13 mouse cellular contexts compared by ENCODE assay signal in genomic region chr7:34986575-34987150, GRCm38 (mm10).
DNase-seq lines count a peak whose midpoint lies in the region; ATAC-seq and TF ChIP-seq lines count a peak whose summit lies in the region.
"Had no signal": no experiment of that assay in that cellular context is flagged by ENCODE, and none has a peak within 500 bp of the region (broad histone marks: within the 10 kb centered on the region; RNA-seq: fewer than 3 reads in every experiment).

No protein-coding gene starts in this region.

- no peaks in the 10 kb centered on the region for H3K27me3 ChIP-seq in forebrain, embryonic 11.5 days (ENCODE audit: control insufficient read depth, insufficient read depth, low read length)
- no peaks in the 10 kb centered on the region for H3K27me3 ChIP-seq in forebrain, embryonic 13.5 days
- no peaks in the 10 kb centered on the region for H3K27me3 ChIP-seq in midbrain, embryonic 10.5 days (ENCODE audit: low read depth, poor library complexity, severe bottlenecking)

- no peaks in the 10 kb centered on the region for H3K9me3 ChIP-seq in forebrain, embryonic 11.5 days (ENCODE audit: control insufficient read depth, low read length)
- peaks cover 4% of the 10 kb centered on the region; the same call in 1 of the 2 replicates for H3K9me3 ChIP-seq in forebrain, embryonic 13.5 days (replicated peaks)
- no peaks in the 10 kb centered on the region for H3K9me3 ChIP-seq in midbrain, embryonic 10.5 days (replicated peaks)

- H3K36me3 ChIP-seq in forebrain, embryonic 11.5 days (ENCODE audit: control insufficient read depth, insufficient read depth, low read length) = no peaks in the 10 kb centered on the region; the same call in 1 of the 2 replicates
- H3K36me3 ChIP-seq in forebrain, embryonic 13.5 days (ENCODE audit: poor library complexity, severe bottlenecking) = peaks cover 3% of the 10 kb centered on the region; the same call in 1 of the 2 replicates
- peaks cover 15% of the 10 kb centered on the region for H3K36me3 ChIP-seq in midbrain, embryonic 10.5 days

- 0 out of 2 replicates have a peak overlapping the region, but pooled peaks have one; percentile 18 for H3K27ac ChIP-seq in forebrain, embryonic 11.5 days (ENCODE audit: low read depth, low read length)
- no peak overlapping the region for H3K27ac ChIP-seq in forebrain, embryonic 13.5 days
- H3K27ac ChIP-seq in midbrain, embryonic 10.5 days (replicated peaks) = peak overlapping the region; percentile 69

- WGBS in forebrain, embryonic 11.5 days = 70% methylated on average over 7 of the region's 7 CpGs
- 61% methylated on average over 7 of the region's 7 CpGs for WGBS in forebrain, embryonic 13.5 days
- 73% methylated on average over 7 of the region's 7 CpGs for WGBS in midbrain, embryonic 10.5 days

- H3K4me3 ChIP-seq in forebrain, embryonic 11.5 days (ENCODE audit: low read depth, low read length) = no peak overlapping the region
- H3K4me3 ChIP-seq in forebrain, embryonic 13.5 days = no peak overlapping the region
- H3K4me3 ChIP-seq in midbrain, embryonic 10.5 days = no peak overlapping the region

- H3K4me2 ChIP-seq in forebrain, embryonic 11.5 days (ENCODE audit: low read depth, low read length, severe bottlenecking) = no peak overlapping the region
- H3K4me2 ChIP-seq in forebrain, embryonic 13.5 days = no peak overlapping the region

- H3K9ac ChIP-seq in forebrain, embryonic 11.5 days (ENCODE audit: low read length) = no peak overlapping the region
- H3K9ac ChIP-seq in forebrain, embryonic 13.5 days = no peak overlapping the region; the same call in 1 of the 2 replicates

- no peak for DNase-seq in forebrain, embryonic 11.5 days (ENCODE audit: low spot score)
- DNase-seq in brain, embryonic 14.5 days (ENCODE audit: low read depth) = peak; percentile 69
- peak; percentile 23 for DNase-seq in gastrocnemius, postnatal 25 days
- DNase-seq in midbrain, embryonic 10.5 days (ENCODE audit: low spot score) = no peak
- DNase-seq in cerebellum, postnatal 4 days (ENCODE audit: low spot score in 2 of 2) = no peak
- DNase-seq in adrenal gland, postnatal 36 days = no peak
- no peak for DNase-seq in cerebellum, postnatal 25 days
- DNase-seq: adrenal gland, postnatal 25 days; cerebellum, adult 9-10 months; kidney, postnatal 25 days; lung, postnatal 36 days; right cerebral cortex, postnatal 25 days had no signal

- no peak for TF ChIP-seq CTCF in brain, embryonic 14.5 days (IDR thresholded peaks at IDR 0.05; ENCODE audit: borderline replicate concordance, extremely low read depth, insufficient read depth, insufficient read length)

- ATAC-seq in forebrain, embryonic 11.5 days (replicated peaks; ENCODE audit: low FRiP score) = no peak
- ATAC-seq in forebrain, embryonic 13.5 days = no peak

- 0 out of 2 replicates have a peak, but pooled peaks cover 2% of the 10 kb centered on the region for H3K4me1 ChIP-seq in forebrain, embryonic 11.5 days (replicated peaks; ENCODE audit: control insufficient read depth, insufficient read depth, low read length)
- H3K4me1 ChIP-seq in forebrain, embryonic 13.5 days = peaks cover 19% of the 10 kb centered on the region
- H3K4me1 ChIP-seq in midbrain, embryonic 10.5 days = peaks cover 16% of the 10 kb centered on the region

- no peak for TF ChIP-seq POLR2A in brain, embryonic 14.5 days (IDR thresholded peaks at IDR 0.05; ENCODE audit: borderline replicate concordance, extremely low read depth, insufficient read depth, insufficient read length, poor library complexity, severe bottlenecking)

Comparison
In these comparisons a context has a peak if more than half of its experiments do, and no peak if none do; other contexts are left out.
1. DNase-seq: peak in brain, embryonic 14.5 days (single experiment) and gastrocnemius, postnatal 25 days (single experiment); none in forebrain, embryonic 11.5 days (single experiment), midbrain, embryonic 10.5 days (single experiment), cerebellum, postnatal 4 days (0 of 2), adrenal gland, postnatal 36 days (0 of 2) and cerebellum, postnatal 25 days (0 of 2).